Mouse (Mus musculus) brown adipose tissue, adult 24 weeks (tissue): ENCODE measurements around the gene G430095P16Rik. TPM values are rescaled to one million over a fixed set of nuclear protein-coding genes. Genes with fewer than 3 reads are reported as not detected.

Source experiments
- H3K27ac ChIP-seq: fragments of 200-500 bp; replicated peaks from 2 replicates; pipeline ENCODE4 v1.5.1; 2012; ENCODE audit warnings: low read depth, mild to moderate bottlenecking, low read length
- H3K4me1 ChIP-seq: fragments of 200-500 bp; 2 replicates; pipeline ENCODE4 v1.6.1; 2012; ENCODE audit warnings: low read length, mixed read lengths; ENCODE audit not compliant: control insufficient read depth, insufficient read depth, insufficient read length
- H3K4me3 ChIP-seq: fragments of 200-500 bp; 2 replicates; pipeline ENCODE4 v1.5.1; 2012; ENCODE audit warnings: low read depth, mild to moderate bottlenecking, low read length, moderate library complexity; ENCODE audit not compliant: insufficient read depth
- polyA plus RNA-seq: library from polyadenylated mRNA; stranded (reverse); fragments of >200 nt; gene quantifications from 2 replicates; pipeline ENCODE4 v1.2.4, GENCODE M21; 2012; ENCODE audit not compliant: missing spikeins, insufficient read depth, insufficient read length

Gene G430095P16Rik
- polyA plus RNA-seq, 1 experiment: 1.9 TPM

GRCm38 (mm10) chr8:84708774-84709475 is 13.9 kb upstream of the G430095P16Rik start:
- Histone ChIP-seq H3K27ac (no peak overlapping the region), H3K4me1 (peaks cover 17% of the 10 kb centered on the region), H3K4me3 (no peak overlapping the region)

- Histone ChIP-seq H3K4me3 (no peak overlapping the region), H3K4me1 (peaks cover 14% of the 10 kb centered on the region), H3K27ac (peak overlapping the region; percentile 36; the same call in 1 of the 2 replicates)
These were observed 12.9 kb upstream of the G430095P16Rik start for GRCm38 (mm10) chr8:84709931-84710330.

GRCm38 (mm10) chr8:84711312-84711711 is 11.5 kb upstream of the G430095P16Rik start:
- H3K4me1 ChIP-seq: peaks cover 11% of the 10 kb centered on the region
- peak overlapping the region; percentile 67; the same call in 1 of the 2 replicates for H3K27ac ChIP-seq
- no peak overlapping the region for H3K4me3 ChIP-seq

- H3K4me3 ChIP-seq: no peak overlapping the region
- peaks cover 7% of the 10 kb centered on the region for H3K4me1 ChIP-seq
- H3K27ac ChIP-seq: peak overlapping the region; percentile 67
These were observed 10.7 kb upstream of the G430095P16Rik start for GRCm38 (mm10) chr8:84711933-84712758.

GRCm38 (mm10) chr8:84712759-84713120 is 10.1 kb upstream of the G430095P16Rik start:
- Histone ChIP-seq H3K4me1 (peaks cover 7% of the 10 kb centered on the region; the same call in 1 of the 2 replicates), H3K4me3 (no peak overlapping the region), H3K27ac (peak overlapping the region; percentile 21; the same call in 1 of the 2 replicates)

GRCm38 (mm10) chr8:84713381-84713780 is 9.4 kb upstream of the G430095P16Rik start:
- peaks cover 7% of the 10 kb centered on the region; the same call in 1 of the 2 replicates for H3K4me1 ChIP-seq
- H3K4me3 ChIP-seq: no peak overlapping the region
- peak overlapping the region; percentile 21; the same call in 1 of the 2 replicates for H3K27ac ChIP-seq

GRCm38 (mm10) chr8:84714161-84714560 is 8.6 kb upstream of the G430095P16Rik start:
- Histone ChIP-seq H3K4me3 (no peak overlapping the region), H3K4me1 (peaks cover 7% of the 10 kb centered on the region; the same call in 1 of the 2 replicates), H3K27ac (no peak overlapping the region)

GRCm38 (mm10) chr8:84715893-84716468 is 6.8 kb upstream of the G430095P16Rik start:
- Histone ChIP-seq H3K4me3 (no peak overlapping the region), H3K4me1 (peaks cover 7% of the 10 kb centered on the region; the same call in 1 of the 2 replicates), H3K27ac (no peak overlapping the region)

- Histone ChIP-seq H3K4me3 (no peak overlapping the region), H3K27ac (no peak overlapping the region), H3K4me1 (peaks cover 7% of the 10 kb centered on the region; the same call in 1 of the 2 replicates)
These were observed 6.0 kb upstream of the G430095P16Rik start for GRCm38 (mm10) chr8:84716790-84717189.

GRCm38 (mm10) chr8:84718476-84718875 is 4.3 kb upstream of the G430095P16Rik start:
- peaks cover 13% of the 10 kb centered on the region for H3K4me1 ChIP-seq
- H3K27ac ChIP-seq: no peak overlapping the region

GRCm38 (mm10) chr8:84718959-84719690 is 3.7 kb upstream of the G430095P16Rik start:
- Histone ChIP-seq H3K27ac (no peak overlapping the region), H3K4me1 (peaks cover 19% of the 10 kb centered on the region), H3K4me3 (no peak overlapping the region)

More at GRCm38 (mm10) chr8:84718476-84718875, 4.3 kb upstream of the G430095P16Rik start:
- no peak overlapping the region for H3K4me3 ChIP-seq

GRCm38 (mm10) chr8:84722530-84722849 is 317 bp upstream of the G430095P16Rik start:
- Histone ChIP-seq H3K27ac (peak overlapping the region; percentile 55), H3K4me1 (peaks cover 36% of the 10 kb centered on the region), H3K4me3 (no peak overlapping the region)

GRCm38 (mm10) chr8:84723571-84723900 is 729 bp downstream of the G430095P16Rik start:
- Histone ChIP-seq H3K4me3 (no peak overlapping the region), H3K27ac (peak overlapping the region; percentile 56; the same call in 1 of the 2 replicates), H3K4me1 (peaks cover 36% of the 10 kb centered on the region)

- peaks cover 38% of the 10 kb centered on the region for H3K4me1 ChIP-seq
- H3K4me3 ChIP-seq: no peak overlapping the region
- 0 out of 2 replicates have a peak overlapping the region, but pooled peaks have one; percentile 56 for H3K27ac ChIP-seq
These were observed 1.9 kb downstream of the G430095P16Rik start for GRCm38 (mm10) chr8:84724683-84725082.
